ENCODE assay signal across 17 mouse cellular contexts in the genomic region with DNA sequence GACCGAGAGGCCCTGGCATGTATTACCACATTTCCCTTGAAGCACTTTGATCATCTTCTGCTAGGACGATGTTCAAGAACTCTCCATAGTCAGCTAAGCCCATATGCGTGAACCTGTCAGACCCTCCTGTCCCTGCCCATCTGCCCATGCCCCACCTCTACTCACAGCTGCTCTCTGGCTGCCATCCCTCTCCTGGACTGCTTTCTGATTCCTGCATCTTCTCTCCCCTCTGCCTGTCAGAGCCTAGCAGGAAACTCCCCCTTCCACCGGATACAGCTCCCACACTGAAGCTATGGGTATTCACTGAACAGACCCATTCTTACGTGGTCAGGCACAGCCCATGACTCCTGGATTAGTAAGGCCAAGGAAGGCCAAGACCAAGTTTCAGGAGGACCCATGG.
DNase-seq lines count a peak whose midpoint lies in the region; ATAC-seq and TF ChIP-seq lines count a peak whose summit lies in the region.
"Had no signal": no experiment of that assay in that cellular context is flagged by ENCODE, and none has a peak within 500 bp of the region (broad histone marks: within the 10 kb centered on the region; RNA-seq: fewer than 3 reads in every experiment).

No protein-coding gene starts in this region.

- H3K4me3 ChIP-seq in forebrain, embryonic 12.5 days (replicated peaks), result no peak overlapping the region
- H3K4me3 ChIP-seq in forebrain, postnatal 0 days (ENCODE audit: low read depth, low read length), result no peak overlapping the region
- no peak overlapping the region for H3K4me3 ChIP-seq in heart, embryonic 14.5 days (ENCODE audit: control insufficient read depth in 1 of 2, insufficient read depth in 1 of 2, low read depth in 1 of 2, low read length in 2 of 2)
- no peak overlapping the region for H3K4me3 ChIP-seq in kidney, embryonic 15.5 days (replicated peaks)
- no peak overlapping the region for H3K4me3 ChIP-seq in hindbrain, embryonic 14.5 days (replicated peaks; ENCODE audit: low read length)
- H3K4me3 ChIP-seq: erythroblast, embryonic 14.5 days; limb, embryonic 15.5 days; midbrain, embryonic 10.5 days; neural tube, embryonic 13.5 days; stomach, embryonic 15.5 days had no signal

- WGBS in forebrain, embryonic 12.5 days, result 76% methylated on average over 5 of the region's 5 CpGs
- WGBS in forebrain, postnatal 0 days, result 66% methylated on average over 5 of the region's 5 CpGs
- WGBS in heart, embryonic 14.5 days, result 62% methylated on average over 5 of the region's 5 CpGs
- WGBS in kidney, embryonic 15.5 days, result 59% methylated on average over 5 of the region's 5 CpGs
- 76% methylated on average over 5 of the region's 5 CpGs for WGBS in hindbrain, embryonic 14.5 days

- no peaks in the 10 kb centered on the region for H3K36me3 ChIP-seq in forebrain, embryonic 12.5 days (replicated peaks)
- no peaks in the 10 kb centered on the region for H3K36me3 ChIP-seq in forebrain, postnatal 0 days (ENCODE audit: insufficient read depth)
- H3K36me3 ChIP-seq in heart, embryonic 14.5 days (ENCODE audit: control insufficient read depth, insufficient read depth, low read length), result no peaks in the 10 kb centered on the region
- no peaks in the 10 kb centered on the region for H3K36me3 ChIP-seq in kidney, embryonic 15.5 days
- H3K36me3 ChIP-seq in hindbrain, embryonic 14.5 days (replicated peaks; ENCODE audit: control insufficient read depth, insufficient read depth), result no peaks in the 10 kb centered on the region
- H3K36me3 ChIP-seq: midbrain, embryonic 10.5 days; neural tube, embryonic 13.5 days; stomach, embryonic 15.5 days had no signal

- H3K9ac ChIP-seq in forebrain, embryonic 12.5 days, result no peak overlapping the region
- H3K9ac ChIP-seq in forebrain, postnatal 0 days, result no peak overlapping the region
- no peak overlapping the region for H3K9ac ChIP-seq in heart, embryonic 14.5 days (ENCODE audit: low read length)
- no peak overlapping the region for H3K9ac ChIP-seq in kidney, embryonic 15.5 days
- no peak overlapping the region for H3K9ac ChIP-seq in hindbrain, embryonic 14.5 days
- H3K9ac ChIP-seq: limb, embryonic 15.5 days; neural tube, embryonic 13.5 days; stomach, embryonic 15.5 days had no signal

- no peak overlapping the region for H3K4me2 ChIP-seq in forebrain, embryonic 12.5 days
- no peak overlapping the region for H3K4me2 ChIP-seq in forebrain, postnatal 0 days (ENCODE audit: low read depth)
- H3K4me2 ChIP-seq in heart, embryonic 14.5 days (ENCODE audit: low read length), result no peak overlapping the region
- no peak overlapping the region for H3K4me2 ChIP-seq in kidney, embryonic 15.5 days
- no peak overlapping the region for H3K4me2 ChIP-seq in hindbrain, embryonic 14.5 days (replicated peaks)
- H3K4me2 ChIP-seq: limb, embryonic 15.5 days; neural tube, embryonic 13.5 days; stomach, embryonic 15.5 days had no signal

- H3K27ac ChIP-seq in forebrain, embryonic 12.5 days, result no peak overlapping the region
- no peak overlapping the region for H3K27ac ChIP-seq in forebrain, postnatal 0 days (ENCODE audit: low read depth, low read length)
- H3K27ac ChIP-seq in heart, embryonic 14.5 days (replicated peaks in 1 of 2; ENCODE audit: control insufficient read depth in 1 of 2, insufficient read depth in 1 of 2, low read depth in 2 of 2, low read length in 2 of 2), result peak overlapping the region in 1 of 2 experiments; percentile 1; a peak in 1 of 4 replicates
- H3K27ac ChIP-seq in kidney, embryonic 15.5 days, result no peak overlapping the region
- no peak overlapping the region for H3K27ac ChIP-seq in hindbrain, embryonic 14.5 days
- H3K27ac ChIP-seq: limb, embryonic 15.5 days; midbrain, embryonic 10.5 days; neural tube, embryonic 13.5 days had no signal

- no peaks in the 10 kb centered on the region for H3K27me3 ChIP-seq in forebrain, embryonic 12.5 days
- H3K27me3 ChIP-seq in forebrain, postnatal 0 days (ENCODE audit: insufficient read depth, low read length), result no peaks in the 10 kb centered on the region
- H3K27me3 ChIP-seq in heart, embryonic 14.5 days (ENCODE audit: control insufficient read depth, insufficient read depth, low read length), result no peaks in the 10 kb centered on the region
- H3K27me3 ChIP-seq in kidney, embryonic 15.5 days, result no peaks in the 10 kb centered on the region
- no peaks in the 10 kb centered on the region for H3K27me3 ChIP-seq in hindbrain, embryonic 14.5 days (ENCODE audit: control insufficient read depth, insufficient read depth, low read length)
- H3K27me3 ChIP-seq: CH12.LX; limb, embryonic 15.5 days; neural tube, embryonic 13.5 days; stomach, embryonic 15.5 days had no signal

- ATAC-seq in forebrain, embryonic 12.5 days (ENCODE audit: low FRiP score), result 0 out of 2 replicates have a peak, but pooled peaks have one; percentile 14
- ATAC-seq in forebrain, postnatal 0 days, result no peak
- ATAC-seq in heart, embryonic 14.5 days (ENCODE audit: insufficient number of reproducible peaks, insufficient read depth, low FRiP score, low read depth), result peak; percentile 21; the same call in 1 of the 2 replicates
- ATAC-seq in kidney, embryonic 15.5 days (replicated peaks; ENCODE audit: low FRiP score), result 0 out of 2 replicates have a peak, but pooled peaks have one; percentile 25
- ATAC-seq in hindbrain, embryonic 14.5 days (ENCODE audit: low FRiP score), result 0 out of 2 replicates have a peak, but pooled peaks have one; percentile 8
- ATAC-seq: inflammation-experienced regulatory T-cells, adult 6 months had no signal

- peaks cover 15% of the 10 kb centered on the region; the same call in 1 of the 2 replicates for H3K4me1 ChIP-seq in forebrain, embryonic 12.5 days
- H3K4me1 ChIP-seq in forebrain, postnatal 0 days (ENCODE audit: insufficient read depth), result no peaks in the 10 kb centered on the region
- peaks cover 13 to 22% of the 10 kb centered on the region in 2 experiments for H3K4me1 ChIP-seq in heart, embryonic 14.5 days (ENCODE audit: control insufficient read depth in 2 of 2, insufficient read depth in 2 of 2, low read length in 2 of 2)
- peaks cover 10% of the 10 kb centered on the region for H3K4me1 ChIP-seq in kidney, embryonic 15.5 days
- H3K4me1 ChIP-seq in hindbrain, embryonic 14.5 days (replicated peaks; ENCODE audit: control insufficient read depth, insufficient read depth, low read length), result no peaks in the 10 kb centered on the region; the same call in 1 of the 2 replicates
- H3K4me1 ChIP-seq: stomach, embryonic 15.5 days had no signal

- no peak for DNase-seq in forebrain, postnatal 0 days
- DNase-seq in heart, postnatal 4 days, result no peak
- DNase-seq in kidney, adult 9 months, result no peak
- DNase-seq in hindbrain, embryonic 14.5 days (ENCODE audit: low spot score), result no peak
- no peak for DNase-seq in frontal cortex, adult 2 months (ENCODE audit: extremely low spot score in 1 of 2, low spot score in 1 of 2)
- DNase-seq: lung, postnatal 4 days; spleen, adult 18-20 months had no signal

- TF ChIP-seq CTCF in forebrain, postnatal 0 days (IDR thresholded peaks at IDR 0.05; ENCODE audit: low read depth), result no peak

- H3K9me3 ChIP-seq in forebrain, embryonic 12.5 days, result no peaks in the 10 kb centered on the region
- H3K9me3 ChIP-seq in forebrain, postnatal 0 days (ENCODE audit: low read length), result no peaks in the 10 kb centered on the region
- H3K9me3 ChIP-seq in heart, embryonic 14.5 days (ENCODE audit: control insufficient read depth, low read length), result no peaks in the 10 kb centered on the region
- no peaks in the 10 kb centered on the region for H3K9me3 ChIP-seq in kidney, embryonic 15.5 days (replicated peaks)
- no peaks in the 10 kb centered on the region for H3K9me3 ChIP-seq in hindbrain, embryonic 14.5 days (ENCODE audit: control insufficient read depth, low read length)
- H3K9me3 ChIP-seq: limb, embryonic 15.5 days; midbrain, embryonic 10.5 days; neural tube, embryonic 13.5 days; stomach, embryonic 15.5 days had no signal
